Mouse (Mus musculus) mesoderm, embryonic 11.5 days (tissue): ENCODE measurements around the gene Pnkd.
A peak's percentile ranks its signal among the peaks of the same experiment; 100 is the strongest.

Source experiments
- DNase-seq: peaks from one replicate; pipeline ENCODE4 v3.0.0-alpha.2; 2012; ENCODE audit warnings: low read depth, low spot score

The Pnkd gene

DNA sequence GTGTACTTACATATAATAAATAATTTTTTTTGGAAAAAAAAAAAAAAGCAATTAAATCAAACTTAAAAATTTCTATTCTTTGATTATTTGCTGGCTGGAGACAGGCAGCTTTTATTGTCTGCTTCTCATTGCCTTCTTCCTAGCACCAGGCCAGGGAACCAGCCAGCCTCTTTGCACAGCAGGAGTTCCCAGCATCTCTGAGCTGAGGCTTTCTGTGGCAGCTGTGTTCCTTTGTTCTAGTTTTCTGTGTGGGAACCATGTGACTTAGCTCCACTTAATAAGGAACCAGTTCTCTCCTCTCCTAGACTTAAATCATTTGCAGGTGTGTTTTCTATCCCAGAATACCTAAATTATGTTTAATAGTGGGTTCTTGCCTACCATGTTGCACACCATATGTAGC, 72.8 kb downstream of the Pnkd start:
- no peak for DNase-seq

- no peak for DNase-seq
These were observed 75.3 kb downstream of the Pnkd start for GRCm38 (mm10) chr1:74359952-74360517.

DNA sequence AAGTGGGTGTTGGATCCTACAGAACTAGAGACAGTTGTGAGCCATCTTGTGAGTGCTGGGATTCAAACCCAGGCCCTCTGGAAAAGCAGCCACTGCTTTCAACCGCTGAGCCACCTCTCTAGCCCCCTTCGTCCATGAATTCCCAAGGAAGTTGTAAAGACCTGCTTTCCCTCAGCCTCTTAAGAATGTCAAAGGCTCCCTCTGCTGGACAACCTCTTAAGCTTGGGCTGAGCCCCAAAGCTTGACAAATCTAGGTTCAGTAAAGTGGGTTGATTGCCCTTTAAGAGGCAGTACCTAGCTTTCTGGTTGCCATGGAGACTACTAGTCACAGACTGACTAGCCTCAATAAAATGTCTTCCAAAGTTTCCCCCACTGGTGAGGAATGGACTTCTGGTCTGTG, 77.1 kb downstream of the Pnkd start, which contains the start of gene Catip:
Catip (plus strand) TSS at position 297 of the 400 bp plus-strand sequence.
- peak; percentile 88 for DNase-seq

DNA sequence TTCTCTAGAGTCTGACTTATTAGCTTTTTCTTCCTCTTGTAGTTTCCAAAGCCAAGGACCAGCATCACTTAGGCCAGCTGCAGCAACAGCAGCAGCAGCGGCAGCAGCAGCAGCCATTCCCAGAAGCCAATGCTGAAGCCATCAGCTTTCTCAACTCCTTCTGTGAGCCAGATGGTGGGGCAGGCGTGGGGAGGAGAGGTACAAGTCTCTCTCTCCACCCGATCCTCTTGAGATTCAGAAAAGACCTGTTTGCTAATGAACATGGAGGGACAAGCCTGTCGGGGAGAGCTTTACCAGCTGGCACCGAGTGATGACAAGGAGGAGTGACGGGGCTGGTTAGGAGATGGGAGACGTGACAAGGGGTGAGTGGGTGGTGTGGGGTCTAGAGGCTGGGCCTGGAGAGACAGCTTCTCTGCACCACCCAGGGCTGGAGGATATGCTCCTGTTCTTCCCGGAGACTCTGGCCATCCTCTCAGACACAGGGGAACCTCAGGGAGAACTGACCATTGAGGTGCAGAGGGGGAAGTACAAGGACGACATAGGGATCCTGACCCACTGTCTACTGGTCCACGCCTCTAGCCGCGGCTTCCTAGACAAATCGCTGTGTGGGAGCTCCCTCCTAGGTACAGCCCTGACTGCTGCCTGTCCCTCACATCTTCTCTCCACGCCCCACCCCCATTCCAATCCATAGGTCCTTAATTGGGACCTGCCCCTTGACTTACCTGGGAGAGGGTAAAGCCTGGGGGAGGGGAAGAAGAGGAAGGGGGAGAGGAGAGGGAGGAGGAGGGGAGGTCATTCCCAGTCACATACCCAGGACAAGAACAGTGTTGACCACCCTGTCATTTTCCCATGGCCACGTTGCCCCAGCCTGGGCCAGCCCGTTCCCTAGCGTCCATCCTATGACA, 77.8 kb downstream of the Pnkd start:
- no peak for DNase-seq

DNA sequence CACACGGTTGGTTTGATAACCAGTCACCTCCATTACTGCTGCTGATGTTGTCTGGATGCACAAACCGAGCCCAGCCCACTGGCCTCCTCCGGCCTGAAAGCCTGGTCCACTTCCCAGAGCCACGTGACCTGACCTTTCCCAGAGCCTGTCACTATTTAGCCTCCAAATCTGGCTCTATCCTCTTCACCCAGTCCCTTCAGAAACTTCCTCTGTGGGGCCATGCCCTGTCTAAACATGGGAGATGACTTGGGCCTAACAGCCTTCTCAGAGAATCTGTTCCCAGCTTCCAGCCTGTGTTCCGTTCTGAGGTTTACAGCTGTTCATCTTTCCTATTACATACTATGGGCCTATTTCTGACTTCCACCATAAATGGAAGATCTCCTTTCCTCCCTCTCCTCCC, 78.7 kb downstream of the Pnkd start:
- no peak for DNase-seq

DNA sequence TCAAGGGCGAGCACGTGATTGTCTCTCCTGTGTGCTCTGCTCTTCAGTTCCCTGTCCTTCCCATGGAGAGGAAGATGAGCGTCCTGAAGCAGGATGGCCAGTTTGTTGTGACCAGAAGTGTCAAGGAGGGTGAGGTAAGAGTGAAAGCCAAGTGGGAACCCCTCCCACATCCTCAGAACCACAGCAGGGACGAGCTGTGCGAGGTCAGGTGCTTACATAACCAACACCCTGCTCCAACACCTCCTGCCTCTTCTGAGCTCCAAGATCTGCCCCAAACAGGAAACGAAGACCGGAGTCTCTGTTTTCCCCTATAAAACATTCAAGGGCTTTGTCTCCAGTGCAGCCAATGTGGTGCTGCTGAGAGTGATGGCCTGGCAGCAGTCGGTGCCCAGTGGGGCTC, 79.5 kb downstream of the Pnkd start:
- DNase-seq: no peak

DNA sequence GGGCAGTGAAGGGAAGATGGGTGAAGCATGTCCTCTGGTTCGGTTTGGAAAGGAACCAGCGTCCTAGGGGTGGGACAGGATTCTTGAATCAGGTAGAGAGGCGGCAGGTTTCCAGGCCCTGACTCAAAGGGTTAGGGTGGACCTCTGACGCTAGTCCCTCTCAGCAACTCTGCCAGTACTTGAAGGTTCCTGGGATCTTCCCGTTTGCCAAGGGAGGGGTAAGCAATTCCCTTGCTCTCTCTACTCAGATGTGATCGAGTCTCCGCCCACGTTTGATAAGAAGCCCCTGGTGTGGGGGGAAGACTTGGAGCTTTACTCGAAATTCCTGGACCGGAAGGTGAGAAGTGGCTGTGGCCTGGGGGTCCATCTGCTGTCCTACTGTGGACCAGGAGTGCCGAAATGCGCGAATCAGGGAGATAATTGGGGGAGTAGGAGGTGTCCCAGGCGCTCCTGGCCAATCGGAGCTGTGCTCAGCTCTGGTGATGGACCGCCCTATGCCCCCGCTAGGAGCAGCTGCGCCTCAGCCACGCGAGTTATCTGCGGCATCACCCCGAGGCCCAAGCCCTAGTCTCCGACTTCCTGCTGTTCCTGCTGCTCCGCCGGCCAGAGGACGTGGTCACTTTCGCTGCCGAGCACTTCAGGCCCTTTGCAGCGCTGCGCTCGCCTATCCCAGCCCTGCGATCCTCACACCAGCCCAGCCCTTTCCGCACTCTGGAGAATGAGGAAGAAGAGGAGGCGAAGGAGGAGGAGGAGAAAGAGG, 83.3 kb downstream of the Pnkd start:
- peak; percentile 54 for DNase-seq

GRCm38 (mm10) chr1:74370040-74370439, 85.3 kb downstream of the Pnkd start:
- DNase-seq: no peak

DNA sequence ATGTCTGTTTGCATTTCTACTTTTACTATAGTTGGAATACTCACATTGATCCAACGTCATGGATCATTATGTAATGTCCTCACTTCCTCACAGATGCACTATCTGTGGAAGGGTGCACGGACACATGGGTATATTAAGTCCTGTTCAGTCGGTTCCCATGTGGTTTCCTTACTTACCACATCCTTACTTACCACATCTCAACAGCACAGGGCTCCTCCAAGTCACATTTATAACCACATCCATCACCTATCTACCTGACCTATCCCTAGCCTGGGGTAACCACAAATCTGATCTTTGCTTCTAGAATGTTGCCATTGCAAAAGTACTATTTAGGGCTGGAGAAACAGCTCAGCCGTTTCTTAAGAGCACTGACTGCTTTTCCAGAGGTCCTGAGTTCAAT, 88.6 kb downstream of the Pnkd start:
- DNase-seq: no peak

GRCm38 (mm10) chr1:74374980-74375379, 90.2 kb downstream of the Pnkd start, which contains the start of gene Slc11a1:
Gene Slc11a1 (plus strand): TSS chr1:74375195.
- no peak for DNase-seq

DNA sequence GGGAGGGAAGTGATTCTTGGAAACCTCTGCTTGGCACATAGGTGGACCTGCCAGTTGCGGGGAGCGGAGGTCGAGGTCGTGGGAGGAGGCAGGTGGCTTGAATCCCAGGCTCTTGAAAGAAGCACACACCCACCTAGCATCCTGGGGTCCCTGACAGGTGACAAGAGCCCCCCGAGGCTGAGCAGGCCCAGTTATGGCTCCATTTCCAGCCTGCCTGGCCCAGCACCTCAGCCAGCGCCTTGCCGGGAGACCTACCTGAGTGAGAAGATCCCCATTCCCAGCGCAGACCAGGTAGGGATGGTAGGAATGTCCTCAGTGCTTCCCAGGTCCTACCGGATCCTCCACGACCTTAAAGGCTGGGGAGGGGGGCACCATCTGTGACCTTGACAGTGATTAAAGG, 90.8 kb downstream of the Pnkd start:
- DNase-seq: no peak

- no peak for DNase-seq
These were observed 91.7 kb downstream of the Pnkd start for GRCm38 (mm10) chr1:74376396-74376795.

- DNase-seq: no peak
These were observed 94.4 kb downstream of the Pnkd start for GRCm38 (mm10) chr1:74379058-74379504.

DNA sequence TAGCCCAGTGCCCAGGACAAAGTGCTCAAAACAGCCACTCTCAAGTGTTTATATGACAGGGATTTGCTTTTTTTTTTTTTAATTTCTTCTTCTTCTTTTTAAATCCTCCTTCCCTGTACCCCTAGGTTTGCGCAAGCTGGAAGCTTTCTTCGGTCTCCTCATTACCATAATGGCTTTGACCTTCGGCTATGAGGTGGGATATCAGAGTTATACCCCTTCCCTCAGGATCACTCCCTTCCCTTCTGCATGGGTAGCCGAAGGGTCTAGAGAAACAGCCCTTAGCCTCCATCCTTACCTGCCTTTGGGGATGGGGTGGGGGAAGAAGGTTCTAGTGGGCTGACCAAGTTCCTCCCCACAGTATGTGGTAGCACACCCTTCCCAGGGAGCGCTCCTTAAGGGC, 95.8 kb downstream of the Pnkd start:
- DNase-seq: no peak

DNA sequence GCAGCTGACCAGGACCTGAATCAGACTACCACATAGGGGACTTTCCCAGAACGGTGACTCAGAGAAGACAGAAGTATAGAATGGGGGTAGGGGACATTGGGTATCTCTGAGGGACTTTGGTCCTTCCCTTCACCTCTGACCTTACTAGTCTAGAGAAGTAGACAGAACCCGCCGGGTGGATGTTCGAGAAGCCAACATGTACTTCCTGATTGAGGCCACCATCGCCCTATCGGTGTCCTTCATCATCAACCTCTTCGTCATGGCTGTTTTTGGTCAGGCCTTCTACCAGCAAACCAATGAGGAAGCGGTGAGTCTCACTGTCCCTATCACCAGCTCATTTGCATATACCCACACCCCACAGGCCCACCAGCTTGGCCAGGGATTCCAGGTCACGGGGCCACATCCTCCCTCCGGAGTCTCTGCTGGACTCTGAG, 96.9 kb downstream of the Pnkd start:
- no peak for DNase-seq

GRCm38 (mm10) chr1:74383385-74383784, 98.7 kb downstream of the Pnkd start:
- no peak for DNase-seq

- DNase-seq: no peak
These were observed 99.8 kb downstream of the Pnkd start for GRCm38 (mm10) chr1:74384525-74384924.

DNA sequence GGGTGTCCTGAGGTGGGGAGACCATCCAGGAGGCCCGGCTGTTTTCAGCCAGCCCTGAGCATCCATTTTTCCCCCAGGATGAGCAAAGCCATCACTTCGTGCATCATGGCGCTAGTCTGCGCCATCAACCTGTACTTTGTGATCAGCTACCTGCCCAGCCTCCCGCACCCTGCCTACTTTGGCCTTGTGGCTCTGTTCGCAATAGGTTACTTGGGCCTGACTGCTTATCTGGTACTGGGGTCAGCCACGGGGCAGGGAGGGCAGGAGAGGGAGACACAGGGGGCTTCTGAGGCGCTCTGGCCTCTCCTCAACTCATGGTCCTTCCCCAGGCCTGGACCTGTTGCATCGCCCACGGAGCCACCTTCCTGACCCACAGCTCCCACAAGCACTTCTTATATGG, 100.3 kb downstream of the Pnkd start:
- DNase-seq: no peak

DNA sequence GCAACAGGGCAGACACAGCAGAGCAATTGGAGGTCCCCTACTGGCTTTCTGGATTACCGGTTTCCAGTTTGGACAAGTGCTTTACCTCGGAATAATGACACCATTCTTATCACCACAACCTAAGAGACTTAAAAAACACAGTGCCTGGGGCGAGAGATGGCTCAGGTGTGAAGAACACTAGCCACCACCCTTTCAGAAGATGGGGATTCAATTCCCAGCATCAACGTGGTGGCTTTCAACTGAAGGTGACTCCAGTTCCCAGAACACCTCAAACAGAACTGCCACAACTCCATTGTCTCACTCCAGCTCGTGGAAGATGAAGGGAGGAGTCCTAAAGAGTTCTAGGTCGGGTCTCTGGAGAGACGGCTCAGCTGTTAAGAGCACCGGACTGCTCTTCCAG, 100.8 kb downstream of the Pnkd start:
- DNase-seq: no peak

- DNase-seq: no peak
These were observed 101.6 kb downstream of the Pnkd start for GRCm38 (mm10) chr1:74386363-74386713.

DNA sequence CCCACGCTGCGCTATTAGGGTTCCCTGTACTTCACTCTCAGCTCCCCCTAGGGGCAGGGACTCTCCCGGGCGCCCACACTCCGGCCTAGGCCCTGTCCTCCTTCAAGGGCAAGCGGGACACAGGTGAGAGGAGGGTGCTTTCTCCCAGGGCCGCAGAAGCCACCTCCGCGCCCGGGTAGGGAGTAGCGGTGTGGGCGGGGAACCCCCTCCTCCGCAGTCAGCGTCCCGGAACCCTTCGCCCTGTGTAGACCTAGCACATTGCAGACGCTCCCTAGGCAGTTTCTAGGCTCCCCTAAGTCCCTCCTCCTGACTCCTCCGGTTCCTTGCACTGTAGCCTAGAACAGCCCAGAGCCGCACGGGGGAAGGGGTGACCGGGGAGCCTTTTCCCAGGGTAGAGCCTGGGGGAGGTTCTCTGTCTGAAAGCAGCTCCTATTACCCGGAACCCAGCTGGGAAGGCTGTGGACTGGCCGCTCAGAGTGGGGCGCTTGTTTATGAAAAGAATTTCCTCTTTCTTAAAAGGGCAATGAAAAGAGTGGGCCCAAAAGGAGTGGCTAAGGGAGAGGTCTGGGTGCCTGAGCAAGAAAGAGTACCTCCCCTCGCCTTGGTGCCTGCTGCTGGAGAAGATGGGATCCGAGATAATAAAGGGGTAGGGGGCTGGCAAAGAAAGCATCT, 102.1 kb downstream of the Pnkd start:
- DNase-seq: peak; percentile 96
